Mouse (Mus musculus): Measurements from ENCODE around the gene Lrrc42. TPM values are rescaled to one million over a fixed set of nuclear protein-coding genes. Genes with fewer than 3 reads are reported as not detected.

The Lrrc42 gene
- polyA plus RNA-seq, 1 experiment from 2014 or later: 54.6 TPM

- Histone ChIP-seq H3K27me3 (replicated peaks) (no peaks in the 10 kb centered on the region), H3K9me3 (replicated peaks) (no peaks in the 10 kb centered on the region), H3K27ac (replicated peaks) (no peak overlapping the region), H3K4me1 (no peaks in the 10 kb centered on the region), H3K4me2 (no peak overlapping the region), H3K9ac (replicated peaks) (no peak overlapping the region), H3K4me3 (replicated peaks) (no peak overlapping the region), H3K36me3 (peaks cover 7% of the 10 kb centered on the region)
- WGBS: 79% methylated on average over 3 of the region's 3 CpGs
- ATAC-seq (ENCODE audit: low FRiP score): no peak
Measured at GRCm38 (mm10) chr4:107285446-107286200, 32.3 kb upstream of the Lrrc42 start.

- Histone ChIP-seq H3K9ac (replicated peaks) (no peak overlapping the region), H3K4me2 (no peak overlapping the region), H3K4me3 (replicated peaks) (no peak overlapping the region), H3K27me3 (replicated peaks) (no peaks in the 10 kb centered on the region), H3K36me3 (peaks cover 15% of the 10 kb centered on the region), H3K9me3 (replicated peaks) (no peaks in the 10 kb centered on the region), H3K27ac (replicated peaks) (no peak overlapping the region), H3K4me1 (no peaks in the 10 kb centered on the region)
- 85% methylated on average over 7 of the region's 7 CpGs for WGBS
- ATAC-seq (ENCODE audit: low FRiP score): no peak
Measured at GRCm38 (mm10) chr4:107280843-107281475, 27.6 kb upstream of the Lrrc42 start.

GRCm38 (mm10) chr4:107278188-107278707 is 24.9 kb upstream of the Lrrc42 start:
- Histone ChIP-seq H3K9me3 (replicated peaks) (no peaks in the 10 kb centered on the region), H3K27ac (replicated peaks) (no peak overlapping the region), H3K4me1 (no peaks in the 10 kb centered on the region), H3K27me3 (replicated peaks) (no peaks in the 10 kb centered on the region), H3K36me3 (peaks cover 17% of the 10 kb centered on the region), H3K4me2 (no peak overlapping the region), H3K4me3 (replicated peaks) (no peak overlapping the region), H3K9ac (replicated peaks) (no peak overlapping the region)
- 17% methylated on average over 8 of the region's 8 CpGs for WGBS
- no peak for ATAC-seq (ENCODE audit: low FRiP score)

- no peak overlapping the region for H3K4me2 ChIP-seq
- no peak overlapping the region for H3K9ac ChIP-seq (replicated peaks)
- 0 out of 2 replicates have a peak, but pooled peaks cover 9% of the 10 kb centered on the region for H3K36me3 ChIP-seq
- no peaks in the 10 kb centered on the region for H3K9me3 ChIP-seq (replicated peaks)
- no peaks in the 10 kb centered on the region for H3K4me1 ChIP-seq
- no peaks in the 10 kb centered on the region for H3K27me3 ChIP-seq (replicated peaks)
- H3K27ac ChIP-seq (replicated peaks): 0 out of 2 replicates have a peak overlapping the region, but pooled peaks have one; percentile 6
- ATAC-seq (ENCODE audit: low FRiP score): no peak
- 88% methylated on average over 5 of the region's 5 CpGs for WGBS
- no peak overlapping the region for H3K4me3 ChIP-seq (replicated peaks)
Measured at GRCm38 (mm10) chr4:107274511-107274910, 21.2 kb upstream of the Lrrc42 start.

GRCm38 (mm10) chr4:107273683-107274082 is 20.4 kb upstream of the Lrrc42 start:
- no peak for ATAC-seq (ENCODE audit: low FRiP score)
- Histone ChIP-seq H3K9me3 (replicated peaks) (no peaks in the 10 kb centered on the region), H3K4me3 (replicated peaks) (no peak overlapping the region), H3K4me1 (no peaks in the 10 kb centered on the region), H3K27me3 (replicated peaks) (no peaks in the 10 kb centered on the region), H3K9ac (replicated peaks) (no peak overlapping the region), H3K27ac (replicated peaks) (no peak overlapping the region), H3K4me2 (no peak overlapping the region), H3K36me3 (0 out of 2 replicates have a peak, but pooled peaks cover 9% of the 10 kb centered on the region)
- WGBS: 65% methylated on average over 4 of the region's 4 CpGs

GRCm38 (mm10) chr4:107260001-107260400 is 6.7 kb upstream of the Lrrc42 start:
- no peak overlapping the region for H3K9ac ChIP-seq (replicated peaks)
- peaks cover 8% of the 10 kb centered on the region for H3K4me1 ChIP-seq
- no peak overlapping the region for H3K4me2 ChIP-seq
- no peak for ATAC-seq (ENCODE audit: low FRiP score)
- 72% methylated on average over 4 of the region's 4 CpGs for WGBS
- 0 out of 2 replicates have a peak, but pooled peaks cover under 1% of the 10 kb centered on the region for H3K9me3 ChIP-seq (replicated peaks)
- no peak overlapping the region for H3K27ac ChIP-seq (replicated peaks)
- H3K27me3 ChIP-seq (replicated peaks): no peaks in the 10 kb centered on the region
- H3K4me3 ChIP-seq (replicated peaks): no peak overlapping the region
- H3K36me3 ChIP-seq: peaks cover 3% of the 10 kb centered on the region

- ATAC-seq (ENCODE audit: low FRiP score): no peak
- 8% methylated on average over 3 of the region's 3 CpGs for WGBS
- H3K9ac ChIP-seq (replicated peaks): peak overlapping the region; percentile 73
Measured at GRCm38 (mm10) chr4:107254414-107254813, 1.1 kb upstream of the Lrrc42 start.

GRCm38 (mm10) chr4:107252522-107252921 is 810 bp downstream of the Lrrc42 start:
- Histone ChIP-seq H3K9me3 (replicated peaks) (no peaks in the 10 kb centered on the region), H3K27ac (replicated peaks) (peak overlapping the region; percentile 95), H3K4me3 (replicated peaks) (peak overlapping the region; percentile 84), H3K4me2 (peak overlapping the region; percentile 71), H3K4me1 (peaks cover 47% of the 10 kb centered on the region), H3K9ac (replicated peaks) (peak overlapping the region; percentile 76), H3K27me3 (replicated peaks) (no peaks in the 10 kb centered on the region), H3K36me3 (no peaks in the 10 kb centered on the region)
- WGBS: under 1% methylated on average over 11 of the region's 11 CpGs
- no peak for ATAC-seq (ENCODE audit: low FRiP score)

More at GRCm38 (mm10) chr4:107254414-107254813, 1.1 kb upstream of the Lrrc42 start:
- Histone ChIP-seq H3K4me1 (peaks cover 35% of the 10 kb centered on the region), H3K27me3 (replicated peaks) (no peaks in the 10 kb centered on the region), H3K36me3 (no peaks in the 10 kb centered on the region), H3K4me3 (replicated peaks) (peak overlapping the region; percentile 84), H3K4me2 (peak overlapping the region; percentile 71), H3K9me3 (replicated peaks) (no peaks in the 10 kb centered on the region), H3K27ac (replicated peaks) (peak overlapping the region; percentile 95)

- ATAC-seq (ENCODE audit: low FRiP score): no peak
- Histone ChIP-seq H3K4me2 (no peak overlapping the region), H3K4me3 (replicated peaks) (no peak overlapping the region), H3K9me3 (replicated peaks) (no peaks in the 10 kb centered on the region), H3K27ac (replicated peaks) (no peak overlapping the region), H3K27me3 (replicated peaks) (no peaks in the 10 kb centered on the region), H3K4me1 (peaks cover 52% of the 10 kb centered on the region), H3K36me3 (peaks cover 3% of the 10 kb centered on the region; the same call in 1 of the 2 replicates), H3K9ac (replicated peaks) (no peak overlapping the region)
- WGBS: 28% methylated on average over 4 of the region's 4 CpGs
Measured at GRCm38 (mm10) chr4:107250494-107250893, 2.8 kb downstream of the Lrrc42 start.

GRCm38 (mm10) chr4:107249471-107249870 is 3.9 kb downstream of the Lrrc42 start:
- Histone ChIP-seq H3K27ac (replicated peaks) (peak overlapping the region; percentile 54; the same call in 1 of the 2 replicates), H3K4me3 (replicated peaks) (no peak overlapping the region), H3K27me3 (replicated peaks) (no peaks in the 10 kb centered on the region), H3K9me3 (replicated peaks) (no peaks in the 10 kb centered on the region), H3K9ac (replicated peaks) (no peak overlapping the region), H3K4me2 (0 out of 2 replicates have a peak overlapping the region, but pooled peaks have one; percentile 5), H3K4me1 (peaks cover 51% of the 10 kb centered on the region), H3K36me3 (peaks cover 3% of the 10 kb centered on the region; the same call in 1 of the 2 replicates)
- WGBS: 19% methylated on average over 2 of the region's 2 CpGs
- no peak for ATAC-seq (ENCODE audit: low FRiP score)

- Histone ChIP-seq H3K27ac (replicated peaks) (no peak overlapping the region), H3K36me3 (peaks cover 5% of the 10 kb centered on the region), H3K4me3 (replicated peaks) (no peak overlapping the region), H3K9ac (replicated peaks) (no peak overlapping the region), H3K4me2 (no peak overlapping the region), H3K27me3 (replicated peaks) (no peaks in the 10 kb centered on the region), H3K9me3 (replicated peaks) (no peaks in the 10 kb centered on the region), H3K4me1 (peaks cover 61% of the 10 kb centered on the region)
- ATAC-seq (ENCODE audit: low FRiP score): no peak
- 77% methylated on average over 3 of the region's 3 CpGs for WGBS
Measured at GRCm38 (mm10) chr4:107248061-107248460, 5.3 kb downstream of the Lrrc42 start.
